Mouse (Mus musculus) CD4-positive naive resting alpha-beta T cell, adult 57 days (primary cell): ENCODE data around the gene Gm3099. TPM values are rescaled to one million over a fixed set of nuclear protein-coding genes. Genes with fewer than 3 reads are reported as not detected.

Experiments used
- total RNA-seq: library from RNA; stranded (reverse); gene quantifications from one replicate; pipeline ENCODE4 v1.2.4, GENCODE M21; 2023

The Gm3099 gene
- total RNA-seq: not detected

DNA sequence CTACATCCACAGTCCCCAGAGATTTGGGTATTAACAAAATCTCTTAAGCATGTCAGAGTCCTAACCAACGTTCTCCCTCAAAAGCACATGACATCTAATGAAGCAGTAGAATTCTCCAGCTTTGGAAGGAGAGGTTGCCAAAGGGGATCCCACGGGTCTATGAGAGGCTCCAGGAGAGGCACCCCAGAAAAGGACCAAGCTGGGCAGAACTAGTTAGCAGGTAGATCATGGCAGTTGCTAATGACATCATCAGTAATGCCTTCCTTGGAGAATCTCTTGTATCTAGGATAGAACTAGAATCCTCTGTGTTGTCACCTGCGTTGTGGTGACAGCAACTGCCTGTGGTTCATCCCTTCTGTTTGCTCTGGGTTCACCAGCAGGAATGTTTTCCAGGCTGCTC lies at the start of gene Gm3099:
Gene Gm3099 (plus strand): TSS at position 301 of the 400 bp plus-strand sequence.

DNA sequence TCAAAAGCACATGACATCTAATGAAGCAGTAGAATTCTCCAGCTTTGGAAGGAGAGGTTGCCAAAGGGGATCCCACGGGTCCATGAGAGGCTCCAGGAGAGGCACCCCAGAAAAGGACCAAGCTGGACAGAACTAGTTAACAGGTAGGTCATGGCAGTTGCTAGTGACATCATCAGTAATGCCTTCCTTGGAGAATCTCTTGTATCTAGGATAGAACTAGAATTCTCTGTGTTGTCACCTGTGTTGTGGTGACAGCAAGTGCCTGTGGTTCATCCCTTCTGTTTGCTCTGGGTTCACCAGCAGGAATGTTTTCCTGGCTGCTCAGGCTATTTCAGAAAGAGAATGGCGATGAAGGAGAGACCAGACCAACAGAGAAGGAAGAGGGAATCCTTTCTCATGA lies 34.9 kb upstream of the Gm3099 start, which contains the start of gene Gm3095:
Gene Gm3095 (plus strand): TSS at position 301 of the 400 bp plus-strand sequence.

DNA sequence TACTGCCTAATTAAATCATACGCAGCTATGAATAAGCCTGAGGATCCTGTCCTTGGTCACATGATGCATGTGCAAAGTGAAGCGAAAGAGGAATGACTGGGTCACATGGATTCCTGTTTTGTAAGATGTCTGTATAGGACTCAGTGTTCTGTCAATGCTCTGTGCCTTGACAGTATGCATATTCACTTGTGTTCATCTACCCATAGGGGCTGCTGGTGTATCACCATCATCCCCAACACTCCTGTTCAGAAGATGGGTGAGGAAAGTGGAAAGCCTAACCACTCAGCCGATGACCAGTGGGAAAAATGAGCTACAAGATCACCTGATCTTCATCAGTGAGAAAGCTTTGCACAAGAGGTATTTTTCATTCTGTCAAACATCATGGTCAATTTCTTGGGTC lies 25.4 kb downstream of the Gm3099 start, which contains the start of gene Gm5796:
Gene Gm5796 (plus strand): TSS at position 301 of the 400 bp plus-strand sequence.

Other genes starting within 250 kb of the Gm3099 start
- not detected for gene Gm3002, start 188.3 kb upstream of the Gm3099 start, total RNA-seq
- not detected for gene Gm3033, start 152.1 kb upstream of the Gm3099 start, total RNA-seq
- gene Gm2916, start 114.2 kb upstream of the Gm3099 start, total RNA-seq: not detected
- gene Gm3029, start 66.6 kb upstream of the Gm3099 start, total RNA-seq: not detected
- gene Gm3095, start 34.8 kb upstream of the Gm3099 start, total RNA-seq: not detected
- not detected for gene Gm5796, start 25.5 kb downstream of the Gm3099 start, total RNA-seq
- gene Gm3115, start 85.7 kb downstream of the Gm3099 start, total RNA-seq: not detected
- not detected for gene Gm8108, start 112.1 kb downstream of the Gm3099 start, total RNA-seq
- gene Gm3127, start 166.6 kb downstream of the Gm3099 start, total RNA-seq: not detected
- not detected for gene Gm2974, start 184.2 kb downstream of the Gm3099 start, total RNA-seq